Mouse (Mus musculus): ENCODE data around the gene Ptpn4.

DNA sequence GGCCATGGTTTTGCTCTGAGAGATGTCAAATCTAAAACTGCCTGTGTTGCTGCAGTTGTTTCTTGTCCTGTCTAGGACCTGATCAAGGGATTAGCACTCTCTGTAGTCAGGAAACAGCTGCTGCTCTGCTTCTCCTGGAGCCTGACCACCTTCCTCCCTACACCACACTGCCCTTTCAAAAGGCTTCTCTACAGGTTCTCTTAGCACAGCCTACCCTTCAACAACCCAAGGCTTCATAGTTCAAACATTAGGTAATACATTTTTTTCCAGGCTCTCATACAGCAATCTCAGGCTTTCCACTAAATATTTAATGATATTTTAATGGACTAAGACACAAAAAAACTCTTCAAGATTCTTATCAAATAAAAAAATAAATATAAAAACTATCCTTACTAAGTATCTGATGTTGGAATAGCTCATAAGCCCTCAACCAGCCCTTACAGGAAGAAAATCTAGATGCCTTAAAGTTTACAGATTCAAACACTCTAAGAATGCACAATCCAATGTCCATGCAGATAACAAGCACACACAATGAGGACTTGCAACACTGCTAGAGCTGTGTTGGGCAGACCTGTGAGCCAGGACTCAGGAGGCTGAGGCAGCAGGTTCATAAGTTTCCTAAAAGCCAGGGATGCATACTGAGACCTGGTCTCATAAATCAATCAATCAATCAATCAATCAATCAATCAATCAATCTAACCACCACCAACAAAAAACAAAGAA, 196.2 kb downstream of the Ptpn4 start:
- TF ChIP-seq CTCF (IDR thresholded peaks at IDR 0.05; ENCODE audit: borderline replicate concordance, extremely low read depth, insufficient read depth, insufficient read length) (no peak), POLR2A (IDR thresholded peaks at IDR 0.05; ENCODE audit: borderline replicate concordance, extremely low read depth, insufficient read depth, insufficient read length, poor library complexity, severe bottlenecking) (no peak)

Data from brain, embryonic 14.5 days (tissue).